Mouse (Mus musculus) R1 (cell line): ENCODE results near the gene Myo10.

Source experiments
- DNase-seq: peaks from one replicate; pipeline ENCODE4 v3.0.0-alpha.2; 2018; ENCODE audit warnings: low read depth, low spot score

Myo10 gene

DNA sequence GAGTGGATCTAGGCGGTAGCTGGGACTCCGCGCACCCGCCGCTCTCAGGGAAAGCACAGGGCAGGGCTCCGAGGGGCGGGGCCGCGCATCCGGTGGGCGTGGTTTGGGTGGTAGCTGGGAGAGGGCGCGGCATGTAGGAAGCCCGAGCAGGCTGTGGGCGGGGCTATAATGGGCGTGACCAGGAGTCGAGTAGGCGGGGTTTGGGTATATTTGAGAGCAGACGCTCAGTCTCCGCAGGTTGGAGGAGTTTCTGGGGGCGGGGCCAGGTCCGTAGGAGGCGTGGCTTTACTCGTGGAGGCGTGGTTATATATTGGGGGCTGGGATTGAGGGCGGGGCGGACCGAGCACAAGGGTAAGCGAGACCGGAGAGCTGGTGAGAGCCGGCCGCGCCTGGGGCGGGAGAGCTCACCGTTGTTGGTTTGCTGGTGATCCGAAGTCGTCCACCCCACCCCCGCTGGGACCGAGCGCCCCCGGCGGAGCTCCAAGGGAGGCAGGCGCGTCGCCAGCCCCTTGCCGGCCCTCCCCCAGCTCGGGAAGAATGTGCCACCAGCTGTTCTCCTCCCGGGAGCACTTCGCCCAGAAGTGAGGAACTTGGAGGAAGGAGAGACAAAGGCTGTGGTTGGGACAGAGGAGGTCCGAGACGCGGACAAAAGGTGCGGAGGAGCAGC, at the start of gene Myo10:
TSS of gene Myo10 (plus strand) at position 326 of the 667 bp plus-strand sequence.
- peak; percentile 99 for DNase-seq

DNA sequence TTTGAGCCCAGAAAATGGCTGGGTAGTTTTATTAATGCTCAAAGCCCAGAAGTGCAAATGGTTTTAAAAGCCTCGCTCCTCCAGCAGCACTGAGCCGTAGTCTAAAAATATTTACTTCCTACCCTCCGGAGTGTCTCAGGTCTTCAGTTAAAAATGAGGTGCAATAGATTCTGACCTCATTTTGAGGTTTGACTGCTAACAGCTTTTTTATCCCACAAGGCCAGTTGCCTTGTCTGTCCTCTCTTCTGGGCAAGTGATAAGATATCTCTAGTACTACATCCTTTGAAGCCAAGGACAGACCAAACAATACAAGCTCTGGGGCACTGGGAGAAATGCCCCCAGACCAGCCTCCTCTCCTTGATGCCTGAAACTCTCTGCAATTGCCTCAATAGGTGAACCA, 49.2 kb upstream of the Myo10 start:
- DNase-seq, result no peak

DNA sequence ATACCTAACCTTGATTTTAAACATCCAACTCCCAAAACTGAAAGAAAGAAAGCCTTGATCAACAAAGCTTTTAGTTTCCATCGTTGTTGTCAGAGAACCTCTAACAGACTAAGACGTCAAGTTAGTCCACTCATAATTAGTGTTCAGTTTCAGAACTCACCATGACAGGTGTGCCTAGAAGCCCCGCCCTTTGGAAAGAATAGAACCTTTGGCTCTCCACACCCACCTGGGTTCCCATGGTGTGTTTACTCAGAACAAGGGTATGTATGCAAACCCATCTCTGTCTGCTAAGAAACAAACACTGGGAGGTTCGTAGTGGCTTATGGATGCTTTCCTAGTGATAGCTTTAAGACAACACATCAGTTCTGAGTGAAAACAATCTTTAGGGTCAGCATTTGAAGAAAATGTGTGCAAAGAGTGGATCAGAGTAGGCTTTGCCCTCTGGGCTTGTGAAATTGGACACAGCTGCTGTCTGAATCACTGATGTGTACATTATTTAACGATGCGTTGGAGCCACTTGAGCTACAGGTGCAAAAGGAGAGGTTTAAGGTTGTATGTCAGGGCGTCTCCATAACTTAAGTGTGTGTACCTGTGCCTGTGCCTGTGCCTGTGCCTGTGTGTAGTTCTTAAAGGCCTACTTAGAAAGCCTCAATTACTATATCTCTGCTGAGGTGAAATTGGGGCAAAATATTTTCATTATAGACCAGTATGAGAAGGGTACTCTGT, 48.3 kb upstream of the Myo10 start:
- DNase-seq, result no peak

DNA sequence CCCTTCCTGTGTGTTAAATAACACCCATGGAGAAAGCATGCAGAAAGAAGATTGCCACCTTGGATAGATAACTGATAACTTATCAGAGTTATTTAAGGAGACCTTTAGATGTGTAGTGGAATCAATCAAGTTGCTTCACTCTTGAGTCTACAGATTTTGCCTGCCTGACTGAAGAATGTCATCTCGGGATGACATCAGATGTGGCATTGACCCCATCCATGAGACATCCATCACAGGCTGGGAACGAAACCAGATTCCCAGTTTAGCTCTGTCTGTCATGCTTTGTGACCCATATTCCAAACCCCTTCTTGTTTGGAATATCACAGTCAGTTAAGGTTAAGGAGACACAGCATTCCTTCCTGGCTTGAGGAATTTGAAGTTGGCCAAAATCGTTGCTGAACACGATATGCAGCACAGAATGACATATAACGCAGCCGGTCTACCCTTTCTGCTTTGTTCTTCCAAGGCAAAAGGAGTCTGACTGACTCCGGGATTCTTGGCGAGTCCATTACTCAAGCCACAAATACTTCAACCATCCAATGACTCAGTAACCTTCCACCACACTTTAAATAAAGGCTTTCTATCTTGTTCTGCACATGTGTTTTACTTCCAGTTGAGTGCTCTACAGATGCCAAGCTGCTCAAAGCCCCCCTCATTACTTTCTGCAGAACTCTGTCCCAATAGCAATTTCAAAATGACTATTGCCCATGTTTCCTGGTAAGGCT, 44.8 kb upstream of the Myo10 start:
- DNase-seq, result no peak

DNA sequence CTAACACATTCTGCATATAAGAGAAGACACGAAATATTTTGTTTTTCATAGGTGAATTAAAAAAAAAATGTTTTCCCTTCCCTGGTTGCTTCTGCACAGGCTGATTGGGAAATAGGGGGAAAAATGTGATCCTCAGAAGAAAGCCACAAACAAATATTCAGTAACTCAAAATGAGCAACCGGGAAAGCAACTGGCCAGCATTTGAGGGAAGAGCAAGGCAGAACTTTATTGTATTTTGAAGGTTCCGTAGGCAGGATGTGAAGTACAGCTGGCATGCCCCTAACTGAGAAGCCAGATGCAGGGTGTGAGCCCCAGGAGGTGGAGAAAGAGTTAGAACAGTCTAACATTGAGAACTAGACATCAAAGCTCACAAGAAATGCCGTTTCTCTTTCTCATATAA, 44.0 kb upstream of the Myo10 start:
- DNase-seq, result no peak

DNA sequence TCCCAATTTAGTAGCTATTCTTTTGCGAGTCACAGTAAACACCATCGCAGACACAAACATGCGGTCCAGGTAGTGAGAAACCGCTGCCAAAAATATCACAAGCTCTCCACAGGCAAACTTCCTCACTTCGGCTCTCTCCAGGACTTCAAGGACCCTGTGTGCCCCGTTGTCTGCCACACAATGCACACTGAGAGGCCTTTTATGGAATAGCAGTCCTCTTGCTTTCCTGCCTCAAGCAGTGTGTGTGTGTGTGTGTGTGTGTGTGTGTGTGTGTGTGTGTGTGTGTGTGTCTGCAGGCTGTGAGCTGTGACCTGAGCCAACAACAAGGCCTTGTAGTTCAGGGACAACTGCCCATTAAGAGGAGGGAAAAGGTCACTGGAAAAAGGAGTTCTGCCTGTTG, 41.6 kb upstream of the Myo10 start:
- no peak for DNase-seq

DNA sequence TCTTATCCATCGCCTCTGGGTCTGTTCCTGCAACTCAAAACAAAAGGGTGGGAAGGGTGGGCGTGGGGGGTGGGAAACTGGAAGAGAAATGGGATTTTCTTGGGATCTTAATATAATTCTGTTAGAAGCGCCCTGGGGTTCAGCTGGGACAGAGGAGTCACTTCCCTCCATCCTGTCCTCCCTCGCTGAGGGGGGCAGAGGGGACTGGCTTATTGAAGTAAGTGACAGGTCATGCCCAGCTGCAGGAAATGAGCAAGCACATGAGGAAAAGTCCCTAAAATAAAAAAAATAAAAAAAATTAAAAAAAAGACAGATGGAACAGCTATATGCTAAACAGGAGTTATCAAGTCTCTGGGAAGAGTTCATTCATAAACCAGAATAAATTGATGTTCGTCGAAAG, 40.3 kb upstream of the Myo10 start:
- no peak for DNase-seq

DNA sequence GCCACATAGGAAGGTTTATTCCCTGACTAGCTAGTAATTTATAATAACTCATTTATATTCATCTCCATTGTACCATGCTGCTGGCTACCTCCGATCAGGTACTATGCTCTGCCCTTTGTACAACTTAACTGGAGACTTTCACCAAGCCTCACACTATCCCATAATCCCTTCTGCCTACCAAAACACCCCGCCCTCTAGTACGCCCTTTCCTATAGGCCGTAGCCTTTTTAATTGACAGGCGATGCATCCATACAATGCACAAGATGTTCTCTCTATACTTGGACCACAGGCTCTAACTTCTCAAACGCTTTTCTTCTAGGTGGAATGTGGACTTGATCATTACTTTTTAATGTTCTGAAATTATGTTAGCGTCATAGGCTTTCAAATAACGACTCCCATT, 39.0 kb upstream of the Myo10 start:
- peak; percentile 46 for DNase-seq

DNA sequence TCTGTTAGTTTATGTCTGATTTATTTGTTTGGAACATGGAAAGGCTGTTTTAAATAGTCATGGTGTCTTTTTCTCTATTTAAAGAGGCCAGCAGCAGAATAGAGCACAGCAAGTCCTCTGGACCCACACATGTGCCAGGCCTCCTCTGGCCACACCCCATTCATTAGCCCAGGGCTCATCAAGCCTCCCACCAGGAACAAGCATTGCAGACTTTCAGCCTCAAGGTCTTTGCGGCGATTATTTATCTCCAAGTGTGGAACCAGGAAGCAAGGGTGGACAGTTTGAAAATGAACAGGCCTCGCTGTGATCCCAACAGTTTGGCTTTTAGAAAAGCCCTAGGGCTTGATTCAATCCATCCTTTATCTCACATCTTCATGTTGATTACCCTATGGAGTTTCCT, 35.5 kb upstream of the Myo10 start:
- DNase-seq, result no peak

DNA sequence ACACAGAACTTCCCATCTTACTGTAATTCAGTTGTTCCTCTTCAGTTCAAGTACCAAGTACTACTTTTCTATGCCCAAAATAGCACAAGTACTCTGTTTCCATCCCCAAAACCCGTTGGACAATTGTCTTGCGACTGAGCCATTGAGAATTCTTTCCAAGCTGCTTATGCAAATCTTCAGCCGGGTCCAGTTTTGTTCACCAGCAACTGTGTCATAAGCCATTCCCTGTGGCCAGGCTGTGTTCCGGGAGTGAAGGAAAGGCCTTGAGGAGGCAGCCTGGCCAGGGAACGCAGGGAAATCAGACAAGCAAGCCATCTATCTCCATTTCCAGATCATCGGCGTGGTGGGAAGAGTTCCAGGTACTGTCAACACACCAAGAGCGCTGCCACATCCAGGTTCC, 34.4 kb upstream of the Myo10 start:
- no peak for DNase-seq

DNA sequence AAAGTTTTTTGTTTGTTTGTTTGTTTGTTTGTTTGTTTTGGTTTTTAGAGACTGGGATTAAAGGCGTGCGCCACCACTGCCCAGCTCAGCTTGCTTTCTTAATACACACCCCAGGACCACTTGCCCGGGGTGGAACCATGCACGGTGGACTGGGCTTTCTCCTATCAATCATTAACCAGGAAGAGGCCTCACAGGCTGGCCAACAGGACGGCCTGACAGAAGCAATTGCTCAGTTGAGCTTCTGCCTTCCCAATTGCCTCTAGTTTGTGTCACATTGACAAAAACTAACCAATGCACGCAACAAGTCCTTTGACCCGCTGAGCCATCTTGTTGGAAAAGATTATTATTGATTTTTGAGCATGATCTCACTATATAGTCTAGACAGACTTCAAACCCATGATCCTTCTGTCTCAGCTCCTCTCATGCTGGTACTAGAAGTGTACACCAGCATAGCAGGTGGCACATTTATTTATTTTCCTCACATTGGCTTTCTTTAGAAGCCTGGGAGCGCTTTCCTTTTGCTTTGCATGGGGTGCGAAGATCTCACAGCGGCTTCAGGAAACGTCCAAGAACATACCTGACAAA, 32.9 kb upstream of the Myo10 start:
- no peak for DNase-seq

DNA sequence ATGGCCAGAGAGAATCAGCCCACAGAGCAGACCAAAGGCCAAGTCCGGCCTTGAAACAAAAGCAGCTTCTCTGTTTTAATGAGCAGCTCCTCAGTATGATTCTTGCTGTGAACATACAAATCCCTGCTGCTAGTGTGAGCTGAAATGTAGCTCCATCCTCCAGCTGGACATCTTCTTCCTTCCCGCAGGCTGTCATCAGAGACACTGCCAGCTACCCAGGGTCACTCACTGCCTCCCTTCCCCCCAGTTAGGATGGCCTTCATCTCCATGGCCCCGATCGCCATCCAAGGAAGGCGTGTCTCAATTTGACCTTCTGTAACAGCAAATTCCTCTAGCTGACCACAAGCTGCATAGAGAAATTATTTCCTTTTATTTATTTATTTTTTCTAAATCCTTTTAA, 32.4 kb upstream of the Myo10 start:
- no peak for DNase-seq

DNA sequence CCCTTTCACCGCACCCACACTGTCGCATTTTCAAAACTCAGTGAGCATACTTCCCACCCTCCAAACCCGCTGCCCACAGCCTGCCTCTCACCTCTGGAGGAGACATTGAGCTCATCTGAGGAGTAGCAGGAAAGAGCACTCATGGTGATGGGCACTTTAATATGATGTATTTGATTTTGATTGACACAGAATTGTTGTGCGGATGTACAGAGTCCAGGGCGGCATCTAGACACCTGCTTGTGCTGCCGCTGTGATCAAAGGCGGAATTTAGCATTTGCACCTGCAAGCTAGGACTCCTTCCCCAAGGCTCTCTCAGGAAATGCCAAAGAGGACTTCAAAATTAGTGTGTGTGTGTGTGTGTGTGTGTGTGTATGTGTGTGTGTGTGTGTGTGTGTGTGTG, 31.4 kb upstream of the Myo10 start:
- DNase-seq, result peak; percentile 13

DNA sequence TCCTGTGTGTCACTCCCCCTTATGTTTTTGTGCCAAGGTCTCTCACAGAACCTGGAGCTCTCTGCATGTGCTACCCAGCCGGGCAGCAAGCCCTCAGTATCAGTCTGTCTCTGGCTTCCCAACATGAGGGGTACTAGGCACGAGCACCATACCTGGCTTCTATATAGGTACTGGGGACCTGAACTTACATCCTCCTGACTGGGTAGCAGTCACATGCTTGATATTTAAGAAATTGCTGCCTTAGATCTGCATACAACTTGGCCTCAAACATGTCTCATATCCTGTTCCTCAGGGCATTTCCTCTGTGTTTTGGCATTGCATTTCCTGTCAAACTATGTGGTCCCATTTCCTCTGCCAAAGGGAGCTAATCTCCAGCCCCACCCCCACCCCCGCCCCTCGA, 30.4 kb upstream of the Myo10 start:
- DNase-seq, result no peak

DNA sequence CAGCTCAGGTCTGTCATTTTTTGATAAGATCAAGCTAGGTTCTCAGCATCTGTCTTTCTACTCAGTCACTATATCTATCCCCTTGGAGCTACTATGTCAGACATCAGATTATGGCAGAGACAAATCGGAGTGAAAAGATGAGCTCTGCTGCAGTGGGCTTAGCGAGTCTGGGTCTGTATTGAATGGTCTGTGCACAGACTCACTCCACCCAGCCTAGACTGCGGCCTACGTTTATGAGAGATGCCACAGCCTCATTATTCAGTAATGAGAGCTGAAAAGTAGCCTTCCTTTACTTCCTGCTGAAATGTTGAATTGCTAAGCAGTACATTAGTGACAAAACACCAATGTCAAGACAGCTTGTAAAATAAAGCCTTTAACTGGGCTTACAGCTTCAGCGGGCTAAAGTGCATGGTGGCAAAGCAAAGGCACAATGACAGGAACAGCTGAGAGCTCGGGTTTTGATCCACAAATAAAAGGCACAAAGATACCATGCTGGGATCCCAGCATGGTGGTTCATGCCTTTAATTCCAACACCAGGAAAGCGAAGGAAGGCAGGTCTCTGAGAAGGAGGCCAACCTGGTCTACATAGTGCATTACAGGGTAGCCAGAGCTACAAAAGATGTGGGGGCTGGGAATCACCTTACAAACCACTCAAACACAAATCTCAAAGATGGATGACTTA, 28.7 kb upstream of the Myo10 start:
- DNase-seq, result peak; percentile 75

DNA sequence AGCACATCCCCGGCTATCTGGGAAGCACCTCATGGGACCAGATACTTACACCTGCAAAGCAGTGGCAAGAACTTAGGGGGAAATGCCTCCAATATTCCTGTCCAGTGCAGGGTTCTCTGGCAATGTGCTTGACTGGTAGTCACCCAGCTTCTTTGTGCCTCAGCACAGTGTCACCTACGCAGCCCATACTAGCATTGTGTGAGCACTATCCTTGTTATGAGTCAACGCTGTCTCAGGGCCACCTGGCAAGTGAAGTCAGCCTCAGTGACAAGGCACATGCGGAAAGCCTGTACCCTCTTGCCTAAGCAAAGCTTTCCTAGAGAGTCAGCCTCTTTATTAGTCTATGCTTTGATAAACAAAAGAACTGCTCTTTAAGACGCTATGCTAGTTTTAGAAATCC, 24.0 kb upstream of the Myo10 start:
- DNase-seq, result no peak

DNA sequence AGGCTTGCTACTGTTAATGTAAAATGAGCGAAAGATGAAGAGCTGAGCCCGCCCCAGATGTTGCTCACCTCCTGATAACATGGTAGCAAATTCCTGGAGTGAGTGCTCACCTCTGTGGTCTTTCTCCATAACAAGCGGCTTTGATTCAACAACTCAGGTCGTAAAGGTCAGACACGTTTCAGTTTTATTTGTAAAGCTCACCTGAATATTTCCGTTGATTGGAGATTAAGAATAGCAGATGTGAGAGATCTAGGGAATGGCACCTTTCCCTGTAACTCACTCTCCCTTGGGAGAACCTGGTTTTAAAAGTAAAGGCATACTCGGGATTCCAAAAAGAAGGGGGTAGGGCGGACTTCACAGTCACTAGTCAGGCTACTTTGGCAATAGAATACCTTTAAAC, 20.0 kb upstream of the Myo10 start:
- peak; percentile 63 for DNase-seq

DNA sequence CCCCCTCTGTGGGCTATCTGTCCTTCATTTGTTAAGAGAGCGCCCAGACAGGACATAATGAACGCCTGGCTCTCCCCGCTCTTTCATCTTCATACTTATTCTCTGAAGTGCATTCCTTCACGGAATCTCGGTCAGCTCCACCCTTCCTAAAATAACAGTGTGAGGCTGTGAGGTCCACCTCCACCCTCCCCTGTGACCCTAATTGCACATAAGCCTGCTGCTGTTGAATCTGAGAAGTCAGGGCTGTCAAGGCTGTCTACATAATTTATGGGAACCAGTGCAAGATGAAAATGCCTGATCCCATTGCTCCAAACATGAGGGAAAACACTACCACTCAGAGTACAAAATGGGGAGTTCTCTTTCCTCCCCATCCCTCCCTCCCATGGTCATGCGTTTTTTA, 19.0 kb upstream of the Myo10 start:
- DNase-seq, result peak; percentile 41

DNA sequence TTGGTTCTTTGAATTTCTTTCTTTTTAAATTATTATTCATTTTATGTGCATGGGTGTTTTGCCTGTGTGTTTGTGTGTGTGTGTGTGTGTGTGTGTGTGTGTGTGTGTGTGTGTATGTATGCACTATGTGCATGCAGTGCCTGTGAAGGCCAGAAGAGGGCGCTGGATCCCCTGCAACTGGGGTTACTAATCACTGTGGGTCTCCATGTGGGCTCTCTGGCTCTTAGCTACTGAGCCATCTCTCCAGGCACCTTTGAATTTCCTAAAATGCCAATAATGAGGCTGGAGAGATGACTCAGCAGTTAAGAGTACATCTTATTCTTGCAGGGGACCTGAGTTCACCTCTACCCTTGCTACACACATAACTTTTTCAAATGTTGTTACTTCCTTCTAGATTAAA, 18.1 kb upstream of the Myo10 start:
- DNase-seq, result peak; percentile 60

DNA sequence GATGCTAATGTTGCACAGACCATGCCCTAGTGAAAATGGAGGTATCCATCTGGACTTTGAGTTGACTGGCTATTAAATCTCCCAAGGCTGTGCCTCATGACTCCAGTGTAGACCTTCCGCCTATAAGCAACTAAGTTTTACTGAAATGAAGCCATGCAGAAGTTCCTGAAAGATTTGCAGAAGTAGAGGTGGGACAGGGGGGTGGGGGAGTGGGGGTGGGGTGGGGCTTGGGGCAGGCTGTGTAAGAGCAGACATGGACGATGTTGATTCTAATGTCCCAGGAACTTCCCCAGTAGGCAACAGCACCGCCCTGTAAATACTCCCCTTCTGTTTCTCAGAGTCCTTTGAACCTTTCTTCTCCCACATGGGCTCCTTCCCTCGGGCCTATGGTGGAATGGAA, 16.9 kb upstream of the Myo10 start:
- no peak for DNase-seq

DNA sequence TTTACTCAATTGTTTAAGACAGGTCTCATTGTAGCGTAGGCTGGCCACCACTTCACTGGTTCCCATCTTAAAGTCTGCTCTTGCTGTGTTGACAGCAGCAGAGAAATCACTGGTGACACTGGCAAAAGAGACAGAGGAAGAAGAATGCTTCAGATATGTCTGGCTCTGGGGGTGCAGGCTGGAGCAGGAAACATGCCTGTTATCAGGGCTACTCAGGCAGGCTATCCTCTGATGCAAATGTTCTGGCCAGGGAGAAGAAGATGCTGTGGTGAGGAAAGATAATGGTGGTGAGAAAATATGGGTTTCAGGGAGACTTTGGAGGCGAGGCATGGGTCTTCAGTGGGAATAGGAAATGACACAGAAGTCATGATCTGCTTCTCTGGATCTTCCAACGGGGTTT, 13.6 kb upstream of the Myo10 start:
- no peak for DNase-seq

DNA sequence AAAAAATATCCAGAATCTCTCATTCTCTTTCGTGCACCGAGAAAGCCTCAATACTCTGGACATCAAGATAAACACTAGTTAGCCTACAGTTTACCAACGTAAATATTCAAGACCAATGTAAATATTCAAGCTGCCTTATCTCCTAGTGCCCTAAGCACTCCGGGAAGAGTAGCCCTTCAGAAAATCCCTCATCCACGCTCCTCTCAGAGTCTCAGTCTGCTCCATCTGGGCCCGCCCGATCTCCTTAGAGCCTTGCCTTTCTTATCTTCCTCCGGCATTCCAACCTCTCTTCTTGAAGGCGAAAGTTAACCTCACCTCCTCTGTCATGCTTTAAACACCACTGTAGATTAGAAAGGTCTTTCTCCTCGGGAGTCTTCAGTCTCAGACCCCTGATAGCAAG, 13.1 kb upstream of the Myo10 start:
- DNase-seq, result no peak
